Mouse (Mus musculus): ENCODE results near the gene Lbx2. TPM values are rescaled to one million over a fixed set of nuclear protein-coding genes. Genes with fewer than 3 reads are reported as not detected.

The Lbx2 gene
- total RNA-seq (2021), result 1 to 10 TPM; 1.3 to 1.5 TPM
- long read RNA-seq, experiment 1, partial matches to known transcripts, result 0 of 3 reads
- long read RNA-seq, experiment 1, other reads (novel, unspliced or antisense), result 3 of 3 reads
- long read RNA-seq, experiment 2, result 0 reads

- DNase-seq, result peak in 1 of 2 experiments; percentile 31
Measured at GRCm38 (mm10) chr6:83086121-83087035, at the start of gene Lbx2. Gene Lbx2 (plus strand): TSS chr6:83086367.

GRCm38 (mm10) chr6:83037188-83037587, 49.0 kb upstream of the Lbx2 start:
- DNase-seq, result no peak

- DNase-seq, result peak; percentile 93 to 98
Measured at GRCm38 (mm10) chr6:83038496-83039012, 47.6 kb upstream of the Lbx2 start.

GRCm38 (mm10) chr6:83040601-83041000, 45.6 kb upstream of the Lbx2 start:
- DNase-seq, result no peak

GRCm38 (mm10) chr6:83043561-83043960, 42.6 kb upstream of the Lbx2 start:
- DNase-seq, result no peak

- no peak for DNase-seq
Measured at GRCm38 (mm10) chr6:83043993-83044392, 42.2 kb upstream of the Lbx2 start.

- DNase-seq, result peak; percentile 59 to 77
Measured at GRCm38 (mm10) chr6:83044742-83045141, 41.4 kb upstream of the Lbx2 start.

GRCm38 (mm10) chr6:83049367-83049766, 36.8 kb upstream of the Lbx2 start:
- no peak for DNase-seq

- no peak for DNase-seq
Measured at GRCm38 (mm10) chr6:83053136-83053960, 32.8 kb upstream of the Lbx2 start.

- peak; percentile 98 to 99 for DNase-seq
Measured at GRCm38 (mm10) chr6:83054074-83054851, 31.9 kb upstream of the Lbx2 start, which contains the start of gene Aup1. Gene Aup1 (plus strand): TSS chr6:83054521.

- DNase-seq, result no peak
Measured at GRCm38 (mm10) chr6:83054871-83055431, 31.2 kb upstream of the Lbx2 start, which contains the start of gene Htra2. Gene Htra2 (minus strand): TSS chr6:83055273.

GRCm38 (mm10) chr6:83057790-83058189, 28.4 kb upstream of the Lbx2 start, which contains the start of gene Dqx1:
Gene Dqx1 (plus strand): TSS chr6:83057844.
- DNase-seq, result no peak

GRCm38 (mm10) chr6:83058725-83059124, 27.4 kb upstream of the Lbx2 start:
- no peak for DNase-seq

GRCm38 (mm10) chr6:83065995-83066394, 20.2 kb upstream of the Lbx2 start:
- no peak for DNase-seq

GRCm38 (mm10) chr6:83066441-83066840, 19.7 kb upstream of the Lbx2 start:
- DNase-seq, result no peak

GRCm38 (mm10) chr6:83068221-83068620, 17.9 kb upstream of the Lbx2 start:
- DNase-seq, result no peak

GRCm38 (mm10) chr6:83068706-83069487, 17.3 kb upstream of the Lbx2 start:
- no peak for DNase-seq

GRCm38 (mm10) chr6:83069488-83070246, 16.5 kb upstream of the Lbx2 start:
- DNase-seq, result no peak

- no peak for DNase-seq
Measured at GRCm38 (mm10) chr6:83070247-83070310, 16.1 kb upstream of the Lbx2 start, which contains the start of gene Tlx2. Gene Tlx2 (minus strand): TSS chr6:83070293.
